Mouse (Mus musculus) forelimb bud, embryonic 11.5 days (tissue): ENCODE measurements around the gene Mindy4b-ps.

Experiments
- DNase-seq: peaks from one replicate; pipeline ENCODE4 v3.0.0-alpha.2; 2012; ENCODE audit warnings: low read depth, low spot score

The Mindy4b-ps gene

GRCm38 (mm10) chr3:58785863-58786262 is 36.2 kb downstream of the Mindy4b-ps start:
- DNase-seq, result peak; percentile 38

- DNase-seq, result peak; percentile 35
Observed at GRCm38 (mm10) chr3:58784219-58785092, 37.7 kb downstream of the Mindy4b-ps start.

- no peak for DNase-seq
Observed at GRCm38 (mm10) chr3:58783602-58784218, 38.4 kb downstream of the Mindy4b-ps start.

- no peak for DNase-seq
Observed at GRCm38 (mm10) chr3:58756429-58756828, 65.7 kb downstream of the Mindy4b-ps start.

GRCm38 (mm10) chr3:58755769-58756168 is 66.3 kb downstream of the Mindy4b-ps start:
- DNase-seq, result no peak

- no peak for DNase-seq
Observed at GRCm38 (mm10) chr3:58754361-58754760, 67.8 kb downstream of the Mindy4b-ps start.

- no peak for DNase-seq
Observed at GRCm38 (mm10) chr3:58751818-58752620, 70.1 kb downstream of the Mindy4b-ps start.

GRCm38 (mm10) chr3:58748724-58749123 is 73.4 kb downstream of the Mindy4b-ps start:
- DNase-seq, result no peak

GRCm38 (mm10) chr3:58747924-58748323 is 74.2 kb downstream of the Mindy4b-ps start:
- no peak for DNase-seq

GRCm38 (mm10) chr3:58739536-58739935 is 82.6 kb downstream of the Mindy4b-ps start:
- no peak for DNase-seq
